Mouse (Mus musculus): ENCODE results near the gene Zfp628. TPM values are rescaled to one million over a fixed set of nuclear protein-coding genes. Genes with fewer than 3 reads are reported as not detected.

Zfp628 gene
- polyA plus RNA-seq, 1 experiment from 2014 or later: 4.3 TPM

DNA sequence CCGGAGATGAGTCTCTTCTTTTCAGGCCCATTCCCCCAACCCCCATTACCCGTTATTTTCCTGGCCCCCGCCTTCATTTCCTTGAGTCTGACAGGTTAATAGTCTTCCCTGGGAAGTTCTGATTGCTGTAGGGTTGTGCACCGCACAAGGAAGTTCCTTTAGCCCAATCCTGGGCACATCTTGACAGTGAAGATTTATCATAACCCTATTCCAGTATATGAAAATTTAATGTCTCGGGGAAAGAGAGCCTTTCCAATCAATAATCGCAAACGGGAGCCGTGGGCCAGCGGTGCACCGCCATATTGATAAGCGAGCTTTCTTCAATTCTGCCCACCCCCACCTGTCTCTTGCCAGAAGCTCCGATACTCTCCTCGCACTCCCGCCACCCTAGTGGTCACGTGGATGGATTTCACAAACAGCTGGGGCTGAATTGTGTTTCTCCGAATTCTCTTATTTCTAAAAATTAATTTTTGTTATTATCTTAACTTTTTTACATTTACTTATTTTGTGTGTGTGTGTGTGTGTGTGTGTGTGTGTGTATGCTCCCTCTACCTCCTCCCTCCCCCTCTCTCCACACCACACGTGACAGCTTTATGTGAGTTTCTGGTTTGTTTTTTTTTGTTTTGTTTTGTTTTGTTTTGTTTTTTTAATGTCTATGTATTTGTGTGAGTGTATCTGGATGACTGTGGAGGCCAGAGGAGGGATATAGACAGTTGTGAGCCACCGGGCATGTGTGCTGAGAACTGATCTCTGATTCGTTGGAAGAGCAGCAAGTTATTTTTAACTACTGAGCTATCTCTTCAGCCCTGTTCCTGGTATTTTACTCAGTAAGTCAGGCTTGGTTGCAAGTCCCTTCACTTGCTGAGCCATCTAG, 15.1 kb upstream of the Zfp628 start:
- ATAC-seq (ENCODE audit: low FRiP score): peak; percentile 32; the same call in 1 of the 2 replicates

DNA sequence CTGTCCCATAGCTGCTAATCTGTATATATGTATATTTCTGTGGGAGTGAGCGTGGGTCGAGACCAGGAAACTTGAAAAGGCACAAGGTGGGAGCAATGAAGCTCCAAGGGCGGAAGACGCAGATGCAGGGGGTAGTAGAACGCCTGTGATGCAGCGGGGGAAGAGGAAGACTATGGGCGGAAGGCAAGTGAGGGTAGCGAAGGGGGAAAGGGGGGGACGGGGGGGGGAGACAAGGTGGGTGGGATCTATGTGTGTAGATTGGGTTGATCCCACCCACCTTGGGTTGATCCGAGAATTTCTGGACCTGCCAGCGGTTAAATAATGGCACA, 14.5 kb upstream of the Zfp628 start:
- Histone ChIP-seq H3K4me3 (no peak overlapping the region), H3K36me3 (no peaks in the 10 kb centered on the region), H3K9me3 (replicated peaks) (peaks cover 4% of the 10 kb centered on the region; the same call in 1 of the 2 replicates), H3K4me2 (replicated peaks) (peak overlapping the region; percentile 49), H3K9ac (no peak overlapping the region), H3K27me3 (peaks cover 19% of the 10 kb centered on the region), H3K27ac (no peak overlapping the region), H3K4me1 (peaks cover 11% of the 10 kb centered on the region)
- 42% methylated on average over 11 of the region's 11 CpGs for WGBS
- ATAC-seq (ENCODE audit: low FRiP score): no peak

More for the DNA sequence above, 15.1 kb upstream of the Zfp628 start:
- Histone ChIP-seq H3K27ac (no peak overlapping the region), H3K27me3 (peaks cover 19% of the 10 kb centered on the region), H3K9ac (peak overlapping the region; percentile 39; the same call in 1 of the 2 replicates), H3K4me2 (replicated peaks) (peak overlapping the region; percentile 49), H3K9me3 (replicated peaks) (peaks cover 4% of the 10 kb centered on the region; the same call in 1 of the 2 replicates), H3K4me1 (peaks cover 11% of the 10 kb centered on the region), H3K4me3 (peak overlapping the region; percentile 20), H3K36me3 (no peaks in the 10 kb centered on the region)
- WGBS: 5% methylated on average over 19 of the region's 19 CpGs

- no peak for ATAC-seq (ENCODE audit: low FRiP score)
- WGBS: 53% methylated on average over 8 of the region's 8 CpGs
These were observed 13.8 kb upstream of the Zfp628 start for GRCm38 (mm10) chr7:4901171-4901570.

GRCm38 (mm10) chr7:4902404-4902803, 12.6 kb upstream of the Zfp628 start:
- Histone ChIP-seq H3K4me3 (no peak overlapping the region), H3K9ac (no peak overlapping the region), H3K27ac (no peak overlapping the region), H3K27me3 (peaks cover 19% of the 10 kb centered on the region), H3K4me1 (peaks cover 11% of the 10 kb centered on the region), H3K4me2 (replicated peaks) (no peak overlapping the region), H3K9me3 (replicated peaks) (peaks cover 4% of the 10 kb centered on the region; the same call in 1 of the 2 replicates), H3K36me3 (no peaks in the 10 kb centered on the region)
- no peak for ATAC-seq (ENCODE audit: low FRiP score)
- WGBS: 85% methylated on average over 9 of the region's 9 CpGs

More at GRCm38 (mm10) chr7:4901171-4901570, 13.8 kb upstream of the Zfp628 start:
- Histone ChIP-seq H3K4me1 (peaks cover 11% of the 10 kb centered on the region), H3K9me3 (replicated peaks) (peaks cover 4% of the 10 kb centered on the region; the same call in 1 of the 2 replicates), H3K36me3 (no peaks in the 10 kb centered on the region), H3K27ac (no peak overlapping the region), H3K27me3 (peaks cover 19% of the 10 kb centered on the region), H3K9ac (no peak overlapping the region), H3K4me3 (no peak overlapping the region), H3K4me2 (replicated peaks) (no peak overlapping the region)

GRCm38 (mm10) chr7:4906466-4906950, 8.5 kb upstream of the Zfp628 start, which contains the start of gene Gm36210:
TSS of gene Gm36210 (minus strand) at chr7:4906516.
- Histone ChIP-seq H3K9me3 (replicated peaks) (no peaks in the 10 kb centered on the region), H3K4me3 (no peak within 1 kb of the TSS), H3K36me3 (no peaks in the 10 kb centered on the region), H3K4me2 (replicated peaks) (no peak within 1 kb of the TSS), H3K9ac (no peak within 1 kb of the TSS), H3K27me3 (no peaks in the 10 kb centered on the region), H3K4me1 (no peaks in the 10 kb centered on the region), H3K27ac (no peak within 1 kb of the TSS)
- 0 out of 2 replicates have a peak, but pooled peaks have one; percentile 29 for ATAC-seq (ENCODE audit: low FRiP score)
- WGBS: 68% methylated on average over 10 of the region's 10 CpGs

GRCm38 (mm10) chr7:4911561-4911960, 3.5 kb upstream of the Zfp628 start:
- H3K27ac ChIP-seq: no peak overlapping the region
- no peaks in the 10 kb centered on the region for H3K9me3 ChIP-seq (replicated peaks)
- H3K4me1 ChIP-seq: peaks cover 13% of the 10 kb centered on the region
- no peaks in the 10 kb centered on the region for H3K36me3 ChIP-seq
- H3K27me3 ChIP-seq: no peaks in the 10 kb centered on the region
- no peak overlapping the region for H3K4me3 ChIP-seq
- WGBS: 33% methylated on average over 9 of the region's 9 CpGs
- H3K9ac ChIP-seq: no peak overlapping the region
- no peak overlapping the region for H3K4me2 ChIP-seq (replicated peaks)
- ATAC-seq (ENCODE audit: low FRiP score): no peak

GRCm38 (mm10) chr7:4912248-4912647, 2.8 kb upstream of the Zfp628 start:
- H3K4me3 ChIP-seq: no peak overlapping the region
- no peak overlapping the region for H3K9ac ChIP-seq
- H3K4me2 ChIP-seq (replicated peaks): no peak overlapping the region
- peaks cover 20% of the 10 kb centered on the region for H3K4me1 ChIP-seq
- ATAC-seq (ENCODE audit: low FRiP score): no peak
- no peaks in the 10 kb centered on the region for H3K27me3 ChIP-seq
- H3K9me3 ChIP-seq (replicated peaks): no peaks in the 10 kb centered on the region
- WGBS: 63% methylated on average over 5 of the region's 5 CpGs
- H3K27ac ChIP-seq: no peak overlapping the region
- H3K36me3 ChIP-seq: no peaks in the 10 kb centered on the region

GRCm38 (mm10) chr7:4915669-4916416, 826 bp downstream of the Zfp628 start:
- Histone ChIP-seq H3K9me3 (replicated peaks) (no peaks in the 10 kb centered on the region), H3K36me3 (peaks cover 34% of the 10 kb centered on the region), H3K27ac (peak overlapping the region; percentile 98), H3K4me3 (peak overlapping the region; percentile 70), H3K4me1 (peaks cover 23% of the 10 kb centered on the region), H3K27me3 (no peaks in the 10 kb centered on the region), H3K4me2 (replicated peaks) (peak overlapping the region; percentile 80), H3K9ac (peak overlapping the region; percentile 88)
- 18% methylated on average over 14 of the region's 14 CpGs for WGBS
- peak; percentile 31 for ATAC-seq (ENCODE audit: low FRiP score)

- Histone ChIP-seq H3K4me1 (peaks cover 40% of the 10 kb centered on the region), H3K9ac (no peak overlapping the region), H3K4me3 (no peak overlapping the region; the same call in 1 of the 2 replicates), H3K27me3 (no peaks in the 10 kb centered on the region), H3K36me3 (peaks cover 36% of the 10 kb centered on the region), H3K9me3 (replicated peaks) (no peaks in the 10 kb centered on the region), H3K27ac (no peak overlapping the region), H3K4me2 (replicated peaks) (no peak overlapping the region)
- no peak for ATAC-seq (ENCODE audit: low FRiP score)
- WGBS: 100% methylated on average over 2 of the region's 2 CpGs
These were observed 2.5 kb downstream of the Zfp628 start for GRCm38 (mm10) chr7:4917494-4917893.

DNA sequence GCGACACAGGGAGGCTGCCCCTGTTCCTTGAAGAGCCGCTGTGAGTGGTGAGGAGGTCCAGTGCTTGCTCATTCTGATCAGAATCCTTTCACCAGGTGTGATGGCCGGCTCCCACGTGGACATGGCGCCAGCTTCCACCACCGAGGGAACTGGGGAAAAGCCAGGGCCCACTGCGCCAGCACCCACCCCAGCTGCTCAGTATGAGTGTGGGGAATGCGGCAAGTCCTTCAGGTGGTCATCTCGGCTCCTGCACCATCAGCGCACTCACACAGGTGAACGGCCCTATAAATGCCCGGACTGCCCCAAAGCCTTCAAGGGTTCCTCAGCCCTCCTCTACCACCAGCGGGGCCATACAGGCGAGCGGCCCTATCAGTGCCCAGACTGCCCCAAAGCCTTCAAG, 3.7 kb downstream of the Zfp628 start:
- Histone ChIP-seq H3K27me3 (no peaks in the 10 kb centered on the region), H3K36me3 (peaks cover 36% of the 10 kb centered on the region), H3K9ac (no peak overlapping the region), H3K9me3 (replicated peaks) (no peaks in the 10 kb centered on the region), H3K4me1 (peaks cover 52% of the 10 kb centered on the region), H3K27ac (no peak overlapping the region), H3K4me3 (no peak overlapping the region), H3K4me2 (replicated peaks) (no peak overlapping the region)
- ATAC-seq (ENCODE audit: low FRiP score): no peak
- 90% methylated on average over 15 of the region's 15 CpGs for WGBS

DNA sequence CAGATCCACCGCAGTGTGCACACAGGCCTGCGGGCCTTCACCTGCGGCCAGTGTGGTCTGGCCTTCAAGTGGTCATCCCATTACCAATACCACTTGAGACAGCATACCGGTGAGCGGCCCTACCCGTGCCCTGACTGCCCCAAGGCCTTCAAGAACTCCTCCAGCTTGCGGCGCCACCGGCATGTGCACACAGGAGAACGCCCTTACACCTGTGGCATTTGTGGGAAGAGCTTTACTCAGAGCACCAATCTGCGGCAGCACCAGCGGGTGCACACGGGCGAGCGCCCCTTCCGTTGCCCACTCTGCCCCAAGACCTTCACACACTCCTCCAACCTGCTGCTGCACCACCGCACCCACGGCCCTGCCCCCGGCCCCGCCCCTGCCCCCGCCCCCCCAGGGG, 4.1 kb downstream of the Zfp628 start:
- no peak overlapping the region for H3K27ac ChIP-seq
- H3K9ac ChIP-seq: no peak overlapping the region

GRCm38 (mm10) chr7:4919971-4920370, 5.0 kb downstream of the Zfp628 start:
- 89% methylated on average over 21 of the region's 21 CpGs for WGBS
- H3K4me1 ChIP-seq: peaks cover 61% of the 10 kb centered on the region
- no peak overlapping the region for H3K27ac ChIP-seq
- no peak for ATAC-seq (ENCODE audit: low FRiP score)
- peaks cover 36% of the 10 kb centered on the region for H3K36me3 ChIP-seq
- H3K4me3 ChIP-seq: no peak overlapping the region
- no peak overlapping the region for H3K9ac ChIP-seq
- no peak overlapping the region for H3K4me2 ChIP-seq (replicated peaks)
- no peaks in the 10 kb centered on the region for H3K9me3 ChIP-seq (replicated peaks)
- H3K27me3 ChIP-seq: no peaks in the 10 kb centered on the region

More for the DNA sequence above, 4.1 kb downstream of the Zfp628 start:
- 86% methylated on average over 21 of the region's 21 CpGs for WGBS
- Histone ChIP-seq H3K27me3 (no peaks in the 10 kb centered on the region), H3K4me2 (replicated peaks) (no peak overlapping the region), H3K9me3 (replicated peaks) (no peaks in the 10 kb centered on the region), H3K4me3 (no peak overlapping the region), H3K4me1 (peaks cover 56% of the 10 kb centered on the region), H3K36me3 (peaks cover 36% of the 10 kb centered on the region)
- no peak for ATAC-seq (ENCODE audit: low FRiP score)
